Mouse (Mus musculus): ENCODE results near the gene Pip4k2a. TPM values are rescaled to one million over a fixed set of nuclear protein-coding genes. Genes with fewer than 3 reads are reported as not detected.

The Pip4k2a gene
- polyA plus RNA-seq, 1 experiment from 2014 or later: 14.2 TPM

DNA sequence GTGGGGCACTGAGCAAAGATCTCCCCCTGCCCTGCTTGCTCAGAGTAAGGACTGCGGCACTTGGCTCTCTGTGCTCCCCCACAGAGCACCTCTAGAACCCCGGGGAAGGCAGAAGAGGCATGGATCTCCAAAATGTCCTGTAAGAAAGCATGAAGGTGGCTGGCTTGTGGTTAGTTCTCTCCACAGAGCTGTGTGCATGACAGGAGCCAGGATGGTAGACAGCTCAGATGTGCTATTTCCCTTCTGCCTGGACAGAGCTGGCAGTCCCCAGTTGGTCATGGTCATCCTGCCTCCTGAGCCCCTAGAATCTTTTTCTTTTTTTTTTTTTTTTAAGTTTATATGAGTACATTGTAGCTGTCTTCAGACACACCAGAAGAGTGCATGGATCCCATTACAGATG lies 27.5 kb downstream of the Pip4k2a start:
- WGBS: 92% methylated on average over 2 of the region's 2 CpGs
- no peak for ATAC-seq (ENCODE audit: low FRiP score)
- H3K4me1 ChIP-seq (replicated peaks; ENCODE audit: control insufficient read depth, insufficient read depth, low read length): no peaks in the 10 kb centered on the region
- DNase-seq (ENCODE audit: low spot score): no peak
- H3K9ac ChIP-seq: no peak overlapping the region
- no peak overlapping the region for H3K4me2 ChIP-seq (replicated peaks)
- no peak overlapping the region for H3K4me3 ChIP-seq (replicated peaks; ENCODE audit: low read length)
- no peak overlapping the region for H3K27ac ChIP-seq
- no peaks in the 10 kb centered on the region for H3K27me3 ChIP-seq (ENCODE audit: control insufficient read depth, insufficient read depth, low read length)
- H3K36me3 ChIP-seq (replicated peaks; ENCODE audit: control insufficient read depth, insufficient read depth): no peaks in the 10 kb centered on the region
- peaks cover 4% of the 10 kb centered on the region; the same call in 1 of the 2 replicates for H3K9me3 ChIP-seq (ENCODE audit: control insufficient read depth, low read length)

DNA sequence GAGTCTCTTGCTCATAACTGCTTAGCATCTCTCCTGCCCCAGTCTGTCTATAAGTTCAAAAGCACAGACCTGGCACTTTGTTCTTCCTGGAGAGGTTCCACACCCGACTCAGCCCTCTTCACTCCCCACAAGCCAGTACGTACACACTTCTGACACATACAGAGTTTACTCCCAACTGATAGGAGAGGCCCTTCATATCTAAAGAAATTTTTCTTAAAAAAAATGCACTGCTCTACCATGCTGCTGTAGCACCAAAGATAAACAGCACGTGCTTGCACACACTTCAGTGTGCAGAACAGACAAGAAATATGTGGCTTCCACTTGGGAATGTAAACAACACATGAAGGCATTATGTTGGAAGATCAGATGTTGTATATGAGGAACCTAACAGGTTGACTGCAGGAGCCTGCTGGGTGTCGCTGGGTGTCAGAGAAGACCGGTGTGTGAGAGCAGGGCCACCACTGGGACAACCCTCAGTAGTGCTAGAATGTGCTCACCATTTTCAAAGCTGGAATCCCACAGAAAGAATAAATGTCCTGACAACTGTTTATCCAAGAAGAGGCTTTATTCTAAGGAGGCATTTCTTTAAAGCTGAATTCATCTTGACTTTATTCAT lies 28.8 kb downstream of the Pip4k2a start:
- peaks cover 4% of the 10 kb centered on the region; the same call in 1 of the 2 replicates for H3K9me3 ChIP-seq (ENCODE audit: control insufficient read depth, low read length)
- 85% methylated on average over 5 of the region's 5 CpGs for WGBS
- H3K4me3 ChIP-seq (replicated peaks; ENCODE audit: low read length): no peak overlapping the region
- H3K4me1 ChIP-seq (replicated peaks; ENCODE audit: control insufficient read depth, insufficient read depth, low read length): no peaks in the 10 kb centered on the region
- no peak overlapping the region for H3K9ac ChIP-seq
- H3K4me2 ChIP-seq (replicated peaks): no peak overlapping the region
- H3K27ac ChIP-seq: no peak overlapping the region
- no peaks in the 10 kb centered on the region for H3K27me3 ChIP-seq (ENCODE audit: control insufficient read depth, insufficient read depth, low read length)
- H3K36me3 ChIP-seq (replicated peaks; ENCODE audit: control insufficient read depth, insufficient read depth): no peaks in the 10 kb centered on the region
- DNase-seq (ENCODE audit: low spot score) (no peak), ATAC-seq (ENCODE audit: low FRiP score) (no peak)

DNA sequence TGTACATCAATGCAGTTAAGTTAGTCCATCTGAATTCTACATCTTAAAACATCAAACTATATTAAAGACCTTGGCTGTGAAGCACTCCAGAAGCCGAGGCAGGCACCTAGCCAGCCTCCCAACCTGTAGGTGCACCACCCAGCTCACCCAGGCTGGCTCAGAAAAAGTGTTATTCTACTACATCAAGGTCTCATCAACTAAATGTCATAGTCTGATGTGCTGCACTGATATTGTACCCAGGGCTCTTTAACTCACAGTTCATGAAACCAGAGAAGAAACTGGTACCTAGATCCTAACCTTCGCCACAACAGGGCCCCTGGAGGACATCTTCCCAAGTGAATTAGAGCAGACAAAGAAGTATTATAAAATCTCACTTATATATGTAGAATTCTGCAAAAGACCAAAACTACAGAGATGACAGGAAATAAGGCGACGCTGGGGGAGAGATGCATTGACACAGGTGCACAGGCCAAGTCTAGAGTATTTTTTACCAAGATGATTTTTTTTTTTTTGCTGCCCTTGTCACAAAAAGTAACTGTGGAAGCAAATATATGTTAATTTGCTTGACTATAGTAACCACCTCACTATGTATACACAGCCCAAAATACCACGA lies 30.4 kb downstream of the Pip4k2a start:
- no peak for DNase-seq (ENCODE audit: low spot score)
- no peak overlapping the region for H3K4me3 ChIP-seq (replicated peaks; ENCODE audit: low read length)
- H3K4me2 ChIP-seq (replicated peaks): no peak overlapping the region
- H3K27ac ChIP-seq: no peak overlapping the region
- 91% methylated on average over 5 of the region's 5 CpGs for WGBS
- H3K36me3 ChIP-seq (replicated peaks; ENCODE audit: control insufficient read depth, insufficient read depth): no peaks in the 10 kb centered on the region
- no peak for ATAC-seq (ENCODE audit: low FRiP score)
- H3K27me3 ChIP-seq (ENCODE audit: control insufficient read depth, insufficient read depth, low read length): no peaks in the 10 kb centered on the region
- no peaks in the 10 kb centered on the region for H3K9me3 ChIP-seq (ENCODE audit: control insufficient read depth, low read length)
- H3K4me1 ChIP-seq (replicated peaks; ENCODE audit: control insufficient read depth, insufficient read depth, low read length): no peaks in the 10 kb centered on the region
- H3K9ac ChIP-seq: no peak overlapping the region

DNA sequence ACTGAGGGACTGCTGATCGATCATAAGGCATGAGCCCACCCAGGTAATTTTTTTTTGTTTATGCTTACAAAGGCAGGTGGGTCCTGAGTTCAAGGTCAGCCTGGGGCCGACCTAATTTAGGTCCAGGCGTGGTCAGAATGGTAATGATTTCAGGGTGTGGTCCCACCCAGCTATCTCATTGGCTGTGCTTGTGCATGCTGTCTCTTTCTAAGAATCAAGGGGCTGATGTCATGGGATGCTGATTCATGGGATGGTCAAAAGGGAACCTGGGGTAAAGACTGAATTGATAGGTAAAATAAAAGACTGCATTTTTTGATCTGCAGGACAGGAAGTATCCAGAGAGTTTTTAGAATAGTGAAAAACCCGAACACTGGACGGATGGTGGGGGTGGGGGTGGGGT lies 31.4 kb downstream of the Pip4k2a start:
- no peaks in the 10 kb centered on the region for H3K36me3 ChIP-seq (replicated peaks; ENCODE audit: control insufficient read depth, insufficient read depth)
- WGBS: 98% methylated on average over 5 of the region's 5 CpGs
- H3K4me1 ChIP-seq (replicated peaks; ENCODE audit: control insufficient read depth, insufficient read depth, low read length): no peaks in the 10 kb centered on the region
- H3K4me2 ChIP-seq (replicated peaks): no peak overlapping the region
- no peak for DNase-seq (ENCODE audit: low spot score)
- no peaks in the 10 kb centered on the region for H3K27me3 ChIP-seq (ENCODE audit: control insufficient read depth, insufficient read depth, low read length)
- H3K27ac ChIP-seq: no peak overlapping the region
- H3K4me3 ChIP-seq (replicated peaks; ENCODE audit: low read length): no peak overlapping the region
- H3K9me3 ChIP-seq (ENCODE audit: control insufficient read depth, low read length): no peaks in the 10 kb centered on the region
- H3K9ac ChIP-seq: no peak overlapping the region
- ATAC-seq (ENCODE audit: low FRiP score): no peak

DNA sequence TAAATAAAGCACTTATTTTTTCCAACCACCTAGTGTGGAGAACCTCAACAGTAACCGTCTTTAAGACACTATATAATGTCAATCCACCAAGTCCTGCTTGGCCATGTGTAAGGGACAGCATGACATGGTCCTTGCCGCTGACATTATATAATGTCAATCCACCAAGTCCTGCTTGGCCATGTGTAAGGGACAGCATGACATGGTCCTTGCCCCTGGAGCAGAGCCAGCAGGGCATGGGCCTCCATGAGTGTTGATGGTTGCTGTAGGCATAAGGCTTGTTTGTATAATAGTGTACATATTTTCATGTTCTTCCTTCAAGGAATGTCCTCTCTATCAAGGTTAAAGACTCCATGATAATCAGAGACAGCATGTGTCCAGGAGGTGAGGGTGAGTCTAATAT lies 32.0 kb downstream of the Pip4k2a start:
- Histone ChIP-seq H3K9ac (no peak overlapping the region), H3K36me3 (replicated peaks; ENCODE audit: control insufficient read depth, insufficient read depth) (no peaks in the 10 kb centered on the region), H3K27me3 (ENCODE audit: control insufficient read depth, insufficient read depth, low read length) (no peaks in the 10 kb centered on the region), H3K4me2 (replicated peaks) (no peak overlapping the region), H3K4me1 (replicated peaks; ENCODE audit: control insufficient read depth, insufficient read depth, low read length) (no peaks in the 10 kb centered on the region), H3K4me3 (replicated peaks; ENCODE audit: low read length) (no peak overlapping the region), H3K27ac (no peak overlapping the region), H3K9me3 (ENCODE audit: control insufficient read depth, low read length) (no peaks in the 10 kb centered on the region)
- no peak for DNase-seq (ENCODE audit: low spot score)
- WGBS: 96% methylated on average over 2 of the region's 2 CpGs
- ATAC-seq (ENCODE audit: low FRiP score): no peak

DNA sequence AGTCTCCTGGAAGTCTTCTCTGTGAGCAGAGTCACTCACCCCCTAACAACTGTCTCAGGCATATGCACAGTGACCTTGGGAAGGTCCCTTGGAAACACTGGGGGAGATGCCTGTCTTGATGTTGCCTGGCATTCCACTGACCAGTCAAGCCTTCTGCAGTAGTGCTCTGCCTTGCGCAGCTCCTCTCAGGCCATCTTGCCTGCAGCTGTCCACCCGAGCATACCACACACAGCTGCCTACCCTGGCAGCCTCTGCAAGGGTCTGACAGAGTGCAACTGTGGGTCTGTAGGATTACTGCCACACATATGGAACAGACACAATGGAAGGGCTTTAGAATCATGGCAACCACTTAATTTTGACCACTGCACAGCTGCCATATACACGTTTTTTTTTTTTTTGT lies 32.8 kb downstream of the Pip4k2a start:
- H3K27me3 ChIP-seq (ENCODE audit: control insufficient read depth, insufficient read depth, low read length): no peaks in the 10 kb centered on the region
- no peak for ATAC-seq (ENCODE audit: low FRiP score)
- 74% methylated on average over 3 of the region's 3 CpGs for WGBS

DNA sequence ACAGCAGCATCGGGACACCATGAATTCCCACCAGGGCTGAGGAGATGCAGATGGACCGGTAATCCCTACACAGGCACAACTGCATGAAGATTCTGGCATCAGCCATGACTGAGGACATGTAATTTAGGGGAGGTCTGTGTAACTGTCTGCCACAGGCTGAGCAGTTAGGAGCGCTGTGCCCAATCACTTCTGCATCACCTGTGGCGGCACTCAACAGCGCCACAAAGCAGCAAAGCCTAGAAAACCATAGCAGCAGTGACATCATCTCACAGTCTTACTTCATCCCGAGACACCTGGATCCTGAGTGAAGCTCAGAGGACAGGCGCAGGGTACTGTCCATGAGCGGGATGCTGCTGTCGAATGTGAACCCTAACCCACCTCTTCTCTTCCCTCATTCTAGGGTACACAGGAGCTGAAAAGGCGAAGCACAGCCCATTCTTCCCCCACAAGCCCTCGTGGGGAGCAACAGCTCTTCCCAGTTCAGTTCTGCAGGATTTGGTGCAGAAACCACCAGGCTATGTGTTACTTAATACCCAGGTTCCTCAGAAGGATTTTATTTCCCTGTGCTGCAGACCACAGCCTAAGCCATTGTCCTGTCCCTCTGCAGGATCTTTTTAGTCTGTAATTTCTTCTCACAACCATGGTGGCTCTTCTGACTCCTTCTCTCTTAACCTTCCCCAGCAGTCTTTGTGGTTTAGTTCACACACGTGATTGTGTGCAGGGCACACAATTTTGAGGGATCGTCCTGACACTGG lies 34.5 kb downstream of the Pip4k2a start:
- Histone ChIP-seq H3K27me3 (ENCODE audit: control insufficient read depth, insufficient read depth, low read length) (no peaks in the 10 kb centered on the region), H3K27ac (no peak overlapping the region), H3K9ac (no peak overlapping the region), H3K4me3 (replicated peaks; ENCODE audit: low read length) (no peak overlapping the region), H3K9me3 (ENCODE audit: control insufficient read depth, low read length) (no peaks in the 10 kb centered on the region), H3K4me2 (replicated peaks) (no peak overlapping the region), H3K36me3 (replicated peaks; ENCODE audit: control insufficient read depth, insufficient read depth) (no peaks in the 10 kb centered on the region), H3K4me1 (replicated peaks; ENCODE audit: control insufficient read depth, insufficient read depth, low read length) (peaks cover 4% of the 10 kb centered on the region; the same call in 1 of the 2 replicates)
- no peak for DNase-seq (ENCODE audit: low spot score)
- ATAC-seq (ENCODE audit: low FRiP score): no peak
- 77% methylated on average over 13 of the region's 13 CpGs for WGBS

More for the DNA sequence above, 32.8 kb downstream of the Pip4k2a start:
- no peak overlapping the region for H3K9ac ChIP-seq
- H3K36me3 ChIP-seq (replicated peaks; ENCODE audit: control insufficient read depth, insufficient read depth): no peaks in the 10 kb centered on the region
- no peak overlapping the region for H3K4me3 ChIP-seq (replicated peaks; ENCODE audit: low read length)
- H3K4me1 ChIP-seq (replicated peaks; ENCODE audit: control insufficient read depth, insufficient read depth, low read length): peaks cover 4% of the 10 kb centered on the region; the same call in 1 of the 2 replicates
- H3K9me3 ChIP-seq (ENCODE audit: control insufficient read depth, low read length): no peaks in the 10 kb centered on the region
- H3K4me2 ChIP-seq (replicated peaks): no peak overlapping the region
- H3K27ac ChIP-seq: no peak overlapping the region
- no peak for DNase-seq (ENCODE audit: low spot score)

DNA sequence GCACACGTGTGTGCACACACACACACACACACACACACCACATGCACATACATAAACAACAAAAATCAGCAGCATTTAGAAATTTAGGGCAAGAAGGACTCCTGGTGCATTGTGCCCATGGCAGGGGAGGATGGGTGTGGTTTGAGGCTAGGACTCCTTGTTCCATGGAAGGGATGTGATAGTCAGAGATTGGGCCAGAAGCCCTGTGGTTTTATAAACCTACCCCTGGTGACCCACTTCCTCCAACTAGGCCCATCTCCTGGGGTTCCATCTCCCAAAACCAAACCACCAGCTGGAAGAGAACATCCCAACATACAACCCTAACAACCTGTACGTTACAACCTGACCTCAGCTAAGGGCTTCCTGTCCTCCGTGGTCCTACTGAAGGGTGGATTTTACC lies 35.4 kb downstream of the Pip4k2a start:
- no peak for ATAC-seq (ENCODE audit: low FRiP score)
- WGBS: 93% methylated on average over 3 of the region's 3 CpGs
- no peak overlapping the region for H3K9ac ChIP-seq

DNA sequence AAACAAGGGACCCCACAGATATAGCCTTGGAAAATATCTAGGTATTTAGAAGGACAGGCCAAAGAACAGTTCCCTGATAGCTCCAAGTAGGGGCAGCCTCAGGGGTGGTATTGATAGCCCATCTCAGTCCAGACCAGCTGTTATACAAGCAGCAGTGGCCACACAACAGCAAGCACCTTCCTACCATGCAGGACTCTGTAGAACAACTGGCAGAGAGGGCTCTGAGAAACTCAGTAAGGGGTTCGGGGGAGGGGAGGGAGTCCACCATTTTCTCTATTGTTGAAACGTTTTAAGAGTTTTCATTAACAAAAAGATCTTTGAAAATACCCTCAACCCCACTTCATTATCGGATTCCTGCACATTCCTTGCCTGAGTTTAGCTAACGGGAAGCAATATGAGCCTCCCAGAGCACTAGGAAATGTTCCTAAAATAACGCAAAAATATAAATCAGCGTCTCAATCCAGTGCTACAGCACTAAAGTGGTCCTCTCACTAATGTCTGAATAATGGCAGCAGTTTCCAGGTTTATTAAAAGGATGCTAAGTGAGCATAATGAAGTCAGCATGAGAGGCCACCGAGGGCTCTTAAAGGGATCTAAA lies 37.5 kb downstream of the Pip4k2a start:
- Histone ChIP-seq H3K27me3 (ENCODE audit: control insufficient read depth, insufficient read depth, low read length) (no peaks in the 10 kb centered on the region), H3K4me2 (replicated peaks) (no peak overlapping the region), H3K9ac (no peak overlapping the region), H3K4me3 (replicated peaks; ENCODE audit: low read length) (no peak overlapping the region), H3K9me3 (ENCODE audit: control insufficient read depth, low read length) (no peaks in the 10 kb centered on the region), H3K4me1 (replicated peaks; ENCODE audit: control insufficient read depth, insufficient read depth, low read length) (peaks cover 4% of the 10 kb centered on the region; the same call in 1 of the 2 replicates), H3K27ac (no peak overlapping the region), H3K36me3 (replicated peaks; ENCODE audit: control insufficient read depth, insufficient read depth) (no peaks in the 10 kb centered on the region)
- 47% methylated on average over 7 of the region's 7 CpGs for WGBS
- DNase-seq (ENCODE audit: low spot score) (no peak), ATAC-seq (ENCODE audit: low FRiP score) (no peak)

More for the DNA sequence above, 35.4 kb downstream of the Pip4k2a start:
- Histone ChIP-seq H3K4me3 (replicated peaks; ENCODE audit: low read length) (no peak overlapping the region), H3K36me3 (replicated peaks; ENCODE audit: control insufficient read depth, insufficient read depth) (no peaks in the 10 kb centered on the region), H3K9me3 (ENCODE audit: control insufficient read depth, low read length) (no peaks in the 10 kb centered on the region), H3K27ac (no peak overlapping the region), H3K4me1 (replicated peaks; ENCODE audit: control insufficient read depth, insufficient read depth, low read length) (peaks cover 4% of the 10 kb centered on the region; the same call in 1 of the 2 replicates), H3K27me3 (ENCODE audit: control insufficient read depth, insufficient read depth, low read length) (no peaks in the 10 kb centered on the region), H3K4me2 (replicated peaks) (no peak overlapping the region)
- DNase-seq (ENCODE audit: low spot score): no peak
